Mouse (Mus musculus) thymus, adult 2 months (tissue): ENCODE measurements around the gene Mypop. TPM values are rescaled to one million over a fixed set of nuclear protein-coding genes. Genes with fewer than 3 reads are reported as not detected.

ENCODE experiments used
- DNase-seq: peaks from one replicate; pipeline ENCODE4 v3.0.0; 2021
- H3K27ac ChIP-seq: fragments of 200-500 bp; 2 replicates; pipeline ENCODE4 v1.5.1; 2012; ENCODE audit warnings: low read length, control low read depth; ENCODE audit not compliant: control insufficient read depth, insufficient read depth
- H3K27me3 ChIP-seq: fragments of 200-500 bp; 2 replicates; pipeline ENCODE4 v1.6.1; 2012; ENCODE audit warnings: mild to moderate bottlenecking, low read length, moderate library complexity, mixed read lengths; ENCODE audit not compliant: control insufficient read depth, insufficient read depth
- H3K36me3 ChIP-seq: fragments of 200-500 bp; 2 replicates; pipeline ENCODE4 v1.6.1; 2012; ENCODE audit warnings: mild to moderate bottlenecking, low read length, moderate library complexity; ENCODE audit not compliant: control insufficient read depth, insufficient read depth
- H3K4me1 ChIP-seq: fragments of 200-500 bp; replicated peaks from 2 replicates; pipeline ENCODE4 v1.6.1; 2012; ENCODE audit warnings: low read length; ENCODE audit not compliant: control insufficient read depth, insufficient read depth
- H3K4me3 ChIP-seq: fragments of 200-500 bp; 2 replicates; pipeline ENCODE4 v1.5.1; 2012; ENCODE audit warnings: mild to moderate bottlenecking, low read length, control low read depth, moderate library complexity; ENCODE audit not compliant: control insufficient read depth, insufficient read depth
- CTCF ChIP-seq: fragments of 200-500 bp; IDR thresholded peaks from 2 replicates; pipeline ENCODE4 v1.5.1; 2012; ENCODE audit warnings: mild to moderate bottlenecking, control low read depth, low read length, moderate library complexity, borderline replicate concordance; ENCODE audit not compliant: control insufficient read depth, poor library complexity, insufficient read depth; ENCODE audit errors: extremely low read depth
- POLR2A ChIP-seq: fragments of 200-500 bp; IDR thresholded peaks from 2 replicates; pipeline ENCODE4 v1.6.1; 2012; ENCODE audit warnings: mild to moderate bottlenecking, low read length, control low read depth, moderate library complexity; ENCODE audit not compliant: control insufficient read depth, poor library complexity, insufficient read depth; ENCODE audit errors: extremely low read depth
- WGBS: fragments of 180-500 bp; shearing (Covaris S2); methylation state at CpG from one replicate; pipeline ENCODE4 v1.1.7; 2018; 5-methylcytosine and 5-hydroxymethylcytosine counted together
- polyA plus RNA-seq: library from polyadenylated mRNA; depleted of rRNA; stranded (reverse); fragments of >200 nt; gene quantifications from 2 replicates; pipeline ENCODE4 v1.2.3, GENCODE M21; 2012

Gene Mypop
- polyA plus RNA-seq, 1 experiment = 5.0 TPM

- Histone ChIP-seq H3K27me3 (no peaks in the 10 kb centered on the region), H3K4me3 (peak overlapping the region; percentile 90), H3K4me1 (peaks cover 30% of the 10 kb centered on the region), H3K27ac (no peak overlapping the region), H3K36me3 (no peaks in the 10 kb centered on the region)
- DNase-seq = no peak
- TF ChIP-seq CTCF (no peak), POLR2A (no peak)
- 24% methylated on average over 34 of the region's 34 CpGs for WGBS
Observed at GRCm38 (mm10) chr7:19004631-19005079, 13.6 kb downstream of the Mypop start.

- no peak overlapping the region for H3K27ac ChIP-seq
- no peaks in the 10 kb centered on the region for H3K27me3 ChIP-seq
- peaks cover 30% of the 10 kb centered on the region for H3K4me1 ChIP-seq
- no peaks in the 10 kb centered on the region for H3K36me3 ChIP-seq
- no peak for DNase-seq
- H3K4me3 ChIP-seq = no peak overlapping the region
- TF ChIP-seq CTCF (no peak), POLR2A (no peak)
- 94% methylated on average over 34 of the region's 34 CpGs for WGBS
Observed at GRCm38 (mm10) chr7:19005417-19006121, 14.5 kb downstream of the Mypop start.

- H3K27me3 ChIP-seq = no peaks in the 10 kb centered on the region
- H3K4me3 ChIP-seq = no peak overlapping the region
- TF ChIP-seq CTCF = peak; percentile 84; the same call in 1 of the 2 replicates
- TF ChIP-seq POLR2A = no peak
- WGBS = 10% methylated on average over 12 of the region's 12 CpGs
- H3K4me1 ChIP-seq = peaks cover 27% of the 10 kb centered on the region
- DNase-seq = peak; percentile 78
- no peaks in the 10 kb centered on the region for H3K36me3 ChIP-seq
- H3K27ac ChIP-seq = no peak overlapping the region
Observed at GRCm38 (mm10) chr7:19006476-19006875, 15.4 kb downstream of the Mypop start.

- TF ChIP-seq POLR2A (no peak), CTCF (no peak)
- Histone ChIP-seq H3K36me3 (no peaks in the 10 kb centered on the region), H3K27ac (no peak overlapping the region), H3K4me1 (peaks cover 33% of the 10 kb centered on the region), H3K27me3 (no peaks in the 10 kb centered on the region), H3K4me3 (no peak overlapping the region)
- WGBS = 87% methylated on average over 13 of the region's 13 CpGs
- DNase-seq = no peak
Observed at GRCm38 (mm10) chr7:19007026-19007977, 16.3 kb downstream of the Mypop start.

- no peak for DNase-seq
- no peak overlapping the region for H3K4me3 ChIP-seq
- no peak overlapping the region for H3K27ac ChIP-seq
- no peaks in the 10 kb centered on the region for H3K36me3 ChIP-seq
- WGBS = 93% methylated on average over 7 of the region's 7 CpGs
- no peaks in the 10 kb centered on the region for H3K27me3 ChIP-seq
- TF ChIP-seq CTCF = no peak
- no peak for TF ChIP-seq POLR2A
- H3K4me1 ChIP-seq = peaks cover 12% of the 10 kb centered on the region
Observed at GRCm38 (mm10) chr7:19010581-19010980, 19.5 kb downstream of the Mypop start.

GRCm38 (mm10) chr7:19012025-19012621, 21.1 kb downstream of the Mypop start:
- Histone ChIP-seq H3K27me3 (no peaks in the 10 kb centered on the region), H3K27ac (no peak overlapping the region), H3K36me3 (no peaks in the 10 kb centered on the region), H3K4me3 (no peak overlapping the region), H3K4me1 (peaks cover 10% of the 10 kb centered on the region)
- TF ChIP-seq POLR2A (no peak), CTCF (no peak)
- WGBS = 3% methylated on average over 27 of the region's 31 CpGs
- no peak for DNase-seq
